Mouse (Mus musculus): ENCODE data around the gene Gm12253. TPM values are rescaled to one million over a fixed set of nuclear protein-coding genes. Genes with fewer than 3 reads are reported as not detected.

Gm12253 gene
- polyA plus RNA-seq (2015; fragmentation: Illumina TruSeq; extraction: RNeasy Lipid Tissue Mini Kit (QIAGEN cat#74804); ENCODE audit: insufficient read depth, low read depth, low replicate concordance) = not detected

GRCm38 (mm10) chr11:58432259-58432658, at the start of gene Gm12253:
Gene Gm12253, plus strand, starts transcription at chr11:58432559.

GRCm38 (mm10) chr11:58420815-58421214, 11.5 kb upstream of the Gm12253 start, which contains the start of gene 1810065E05Rik:
Gene 1810065E05Rik, plus strand, starts transcription at chr11:58421111.

GRCm38 (mm10) chr11:58452759-58453158, 20.4 kb downstream of the Gm12253 start, which contains the start of gene Lypd9:
Gene Lypd9, minus strand, starts transcription at chr11:58452923.

GRCm38 (mm10) chr11:58462170-58462569, 29.8 kb downstream of the Gm12253 start, which contains the start of gene Olfr30:
Gene Olfr30, minus strand, starts transcription at chr11:58462270.

Other genes with a start within 250 kb of the Gm12253 start
- 8.3 TPM for gene Igtp, start 233.0 kb upstream of the Gm12253 start, polyA plus RNA-seq (2015; fragmentation: Illumina TruSeq; extraction: RNeasy Lipid Tissue Mini Kit (QIAGEN cat#74804); ENCODE audit: insufficient read depth, low read depth, low replicate concordance)
- gene Irgm2, start 232.9 kb upstream of the Gm12253 start, polyA plus RNA-seq (2015; fragmentation: Illumina TruSeq; extraction: RNeasy Lipid Tissue Mini Kit (QIAGEN cat#74804); ENCODE audit: insufficient read depth, low read depth, low replicate concordance) = 6.7 TPM
- not detected for gene 4930438A08Rik, start 157.8 kb upstream of the Gm12253 start, polyA plus RNA-seq (2015; fragmentation: Illumina TruSeq; extraction: RNeasy Lipid Tissue Mini Kit (QIAGEN cat#74804); ENCODE audit: insufficient read depth, low read depth, low replicate concordance)
- 19.3 TPM for gene Zfp692, start 125.5 kb upstream of the Gm12253 start, polyA plus RNA-seq (2015; fragmentation: Illumina TruSeq; extraction: RNeasy Lipid Tissue Mini Kit (QIAGEN cat#74804); ENCODE audit: insufficient read depth, low read depth, low replicate concordance)
- 11.3 TPM for gene Zfp672, start 102.2 kb upstream of the Gm12253 start, polyA plus RNA-seq (2015; fragmentation: Illumina TruSeq; extraction: RNeasy Lipid Tissue Mini Kit (QIAGEN cat#74804); ENCODE audit: insufficient read depth, low read depth, low replicate concordance)
- 5.0 TPM for gene Sh3bp5l, start 101.8 kb upstream of the Gm12253 start, polyA plus RNA-seq (2015; fragmentation: Illumina TruSeq; extraction: RNeasy Lipid Tissue Mini Kit (QIAGEN cat#74804); ENCODE audit: insufficient read depth, low read depth, low replicate concordance)
- gene Lypd8, start 53.5 kb upstream of the Gm12253 start, polyA plus RNA-seq (2015; fragmentation: Illumina TruSeq; extraction: RNeasy Lipid Tissue Mini Kit (QIAGEN cat#74804); ENCODE audit: insufficient read depth, low read depth, low replicate concordance) = not detected
- not detected for gene 1810065E05Rik, start 11.4 kb upstream of the Gm12253 start, polyA plus RNA-seq (2015; fragmentation: Illumina TruSeq; extraction: RNeasy Lipid Tissue Mini Kit (QIAGEN cat#74804); ENCODE audit: insufficient read depth, low read depth, low replicate concordance)
- gene Lypd9, start 20.4 kb downstream of the Gm12253 start, polyA plus RNA-seq (2015; fragmentation: Illumina TruSeq; extraction: RNeasy Lipid Tissue Mini Kit (QIAGEN cat#74804); ENCODE audit: insufficient read depth, low read depth, low replicate concordance) = not detected
- gene Olfr30, start 29.7 kb downstream of the Gm12253 start, polyA plus RNA-seq (2015; fragmentation: Illumina TruSeq; extraction: RNeasy Lipid Tissue Mini Kit (QIAGEN cat#74804); ENCODE audit: insufficient read depth, low read depth, low replicate concordance) = not detected
- gene Olfr332, start 60.0 kb downstream of the Gm12253 start, polyA plus RNA-seq (2015; fragmentation: Illumina TruSeq; extraction: RNeasy Lipid Tissue Mini Kit (QIAGEN cat#74804); ENCODE audit: insufficient read depth, low read depth, low replicate concordance) = not detected
- not detected for gene Olfr331, start 70.0 kb downstream of the Gm12253 start, polyA plus RNA-seq (2015; fragmentation: Illumina TruSeq; extraction: RNeasy Lipid Tissue Mini Kit (QIAGEN cat#74804); ENCODE audit: insufficient read depth, low read depth, low replicate concordance)
- gene Olfr330, start 102.3 kb downstream of the Gm12253 start, polyA plus RNA-seq (2015; fragmentation: Illumina TruSeq; extraction: RNeasy Lipid Tissue Mini Kit (QIAGEN cat#74804); ENCODE audit: insufficient read depth, low read depth, low replicate concordance) = not detected
- gene Olfr329-ps, start 113.9 kb downstream of the Gm12253 start, polyA plus RNA-seq (2015; fragmentation: Illumina TruSeq; extraction: RNeasy Lipid Tissue Mini Kit (QIAGEN cat#74804); ENCODE audit: insufficient read depth, low read depth, low replicate concordance) = not detected
- gene Olfr328, start 123.1 kb downstream of the Gm12253 start, polyA plus RNA-seq (2015; fragmentation: Illumina TruSeq; extraction: RNeasy Lipid Tissue Mini Kit (QIAGEN cat#74804); ENCODE audit: insufficient read depth, low read depth, low replicate concordance) = not detected
- gene Olfr224, start 138.0 kb downstream of the Gm12253 start, polyA plus RNA-seq (2015; fragmentation: Illumina TruSeq; extraction: RNeasy Lipid Tissue Mini Kit (QIAGEN cat#74804); ENCODE audit: insufficient read depth, low read depth, low replicate concordance) = not detected
- gene Olfr325, start 145.2 kb downstream of the Gm12253 start, polyA plus RNA-seq (2015; fragmentation: Illumina TruSeq; extraction: RNeasy Lipid Tissue Mini Kit (QIAGEN cat#74804); ENCODE audit: insufficient read depth, low read depth, low replicate concordance) = not detected
- not detected for gene Olfr324, start 162.6 kb downstream of the Gm12253 start, polyA plus RNA-seq (2015; fragmentation: Illumina TruSeq; extraction: RNeasy Lipid Tissue Mini Kit (QIAGEN cat#74804); ENCODE audit: insufficient read depth, low read depth, low replicate concordance)
- not detected for gene 2210407C18Rik, start 183.5 kb downstream of the Gm12253 start, polyA plus RNA-seq (2015; fragmentation: Illumina TruSeq; extraction: RNeasy Lipid Tissue Mini Kit (QIAGEN cat#74804); ENCODE audit: insufficient read depth, low read depth, low replicate concordance)
- not detected for gene Olfr323, start 197.9 kb downstream of the Gm12253 start, polyA plus RNA-seq (2015; fragmentation: Illumina TruSeq; extraction: RNeasy Lipid Tissue Mini Kit (QIAGEN cat#74804); ENCODE audit: insufficient read depth, low read depth, low replicate concordance)
- gene Trim58, start 207.9 kb downstream of the Gm12253 start, polyA plus RNA-seq (2015; fragmentation: Illumina TruSeq; extraction: RNeasy Lipid Tissue Mini Kit (QIAGEN cat#74804); ENCODE audit: insufficient read depth, low read depth, low replicate concordance) = not detected
- gene Olfr322, start 226.2 kb downstream of the Gm12253 start, polyA plus RNA-seq (2015; fragmentation: Illumina TruSeq; extraction: RNeasy Lipid Tissue Mini Kit (QIAGEN cat#74804); ENCODE audit: insufficient read depth, low read depth, low replicate concordance) = not detected
- not detected for gene Olfr320, start 248.5 kb downstream of the Gm12253 start, polyA plus RNA-seq (2015; fragmentation: Illumina TruSeq; extraction: RNeasy Lipid Tissue Mini Kit (QIAGEN cat#74804); ENCODE audit: insufficient read depth, low read depth, low replicate concordance)

Measured in pancreas, adult 10 weeks (tissue).